Mouse (Mus musculus) limb, embryonic 14.5 days (tissue): Measurements from ENCODE around the gene Efhc1. TPM values are rescaled to one million over a fixed set of nuclear protein-coding genes. Genes with fewer than 3 reads are reported as not detected.

ENCODE experiments used
- ATAC-seq: fragments of 200-750 bp; cut with Nextera tagmentation; 2 replicates; pipeline ENCODE4 v1.8.0; 2017; ENCODE audit warnings: low read depth, moderate number of reproducible peaks, moderate TSS enrichment; ENCODE audit not compliant: low FRiP score
- DNase-seq: peaks from one replicate; pipeline ENCODE4 v3.0.0-alpha.2; 2015; ENCODE audit warnings: low spot score
- H3K27ac ChIP-seq: fragments of 300-500 bp; sonication (generic); replicated peaks from 2 replicates; pipeline ENCODE4 v1.5.1; 2014; ENCODE audit warnings: low read depth, mild to moderate bottlenecking, low read length, moderate library complexity, mixed read lengths
- H3K27me3 ChIP-seq: fragments of 300-500 bp; sonication (generic); 2 replicates; pipeline ENCODE4 v1.6.1; 2014; ENCODE audit warnings: low read length, mixed read lengths; ENCODE audit not compliant: control insufficient read depth, insufficient read depth
- H3K36me3 ChIP-seq: fragments of 300-500 bp; sonication (generic); 2 replicates; pipeline ENCODE4 v1.6.1; 2014; ENCODE audit warnings: mild to moderate bottlenecking, low read length, moderate library complexity, mixed read lengths; ENCODE audit not compliant: control insufficient read depth, insufficient read depth
- H3K4me1 ChIP-seq: fragments of 300-500 bp; sonication (generic); 2 replicates; pipeline ENCODE4 v1.6.1; 2014; ENCODE audit warnings: antibody characterized with exemption, low read length, mixed read lengths; ENCODE audit not compliant: control insufficient read depth, insufficient read depth
- H3K4me2 ChIP-seq: fragments of 300-500 bp; sonication (generic); replicated peaks from 2 replicates; pipeline ENCODE4 v1.6.1; 2014; ENCODE audit warnings: low read depth, mild to moderate bottlenecking, low read length, moderate library complexity; ENCODE audit not compliant: severe bottlenecking
- H3K4me3 ChIP-seq: fragments of 300-500 bp; sonication (generic); replicated peaks from 2 replicates; pipeline ENCODE4 v1.5.1; 2014; ENCODE audit warnings: low read length
- H3K9ac ChIP-seq: fragments of 300-500 bp; sonication (generic); 2 replicates; pipeline ENCODE4 v1.6.1; 2014; ENCODE audit warnings: mild to moderate bottlenecking, low read depth, low read length, moderate library complexity; ENCODE audit not compliant: severe bottlenecking
- H3K9me3 ChIP-seq: fragments of 300-500 bp; sonication (generic); 2 replicates; pipeline ENCODE4 v1.6.1; 2016; ENCODE audit warnings: low read length; ENCODE audit not compliant: control insufficient read depth
- POLR2A ChIP-seq: fragments of 200-500 bp; IDR thresholded peaks from 2 replicates; pipeline ENCODE4 v1.8.0; 2012; ENCODE audit warnings: inconsistent platforms, mild to moderate bottlenecking, moderate library complexity, borderline replicate concordance; ENCODE audit not compliant: insufficient read depth, insufficient read length; ENCODE audit errors: extremely low read depth
- WGBS: fragments of 180-500 bp; shearing (Covaris S2); extraction: QIAGEN DNeasy Blood & Tissue Kit; methylation state at CpG from one replicate; pipeline ENCODE4 v1.1.7; 2014; 5-methylcytosine and 5-hydroxymethylcytosine counted together
- polyA plus RNA-seq, 2 experiments: library from polyadenylated mRNA; depleted of rRNA in 1 of 2; stranded (reverse) in 1 of 2; unstranded in 1 of 2; fragments of >200 nt; fragmentation: Nextera tagmentation in 1 of 2; extraction: Ambion mirVana in 1 of 2; gene quantifications; 2 replicates each; pipeline versions ENCODE4 v1.2.1 to v1.2.3; 2012 to 2014

The Efhc1 gene
- polyA plus RNA-seq, 2 experiments: 2.7 to 3.1 TPM

GRCm38 (mm10) chr1:20912527-20913171 is 38.8 kb upstream of the Efhc1 start:
- DNase-seq (no peak), ATAC-seq (no peak)
- Histone ChIP-seq H3K36me3 (no peaks in the 10 kb centered on the region), H3K9me3 (no peaks in the 10 kb centered on the region), H3K27me3 (no peaks in the 10 kb centered on the region), H3K4me1 (no peaks in the 10 kb centered on the region), H3K9ac (no peak overlapping the region), H3K4me2 (no peak overlapping the region), H3K27ac (no peak overlapping the region), H3K4me3 (no peak overlapping the region)
- TF ChIP-seq POLR2A: no peak
- WGBS: 49% methylated on average over 13 of the region's 13 CpGs

- DNase-seq (no peak), ATAC-seq (no peak)
- TF ChIP-seq POLR2A: no peak
- Histone ChIP-seq H3K27ac (no peak overlapping the region), H3K27me3 (no peaks in the 10 kb centered on the region), H3K9me3 (no peaks in the 10 kb centered on the region), H3K4me2 (no peak overlapping the region), H3K36me3 (no peaks in the 10 kb centered on the region), H3K4me3 (no peak overlapping the region), H3K9ac (no peak overlapping the region), H3K4me1 (no peaks in the 10 kb centered on the region)
- WGBS: 87% methylated on average over 3 of the region's 3 CpGs
Observed at GRCm38 (mm10) chr1:20914769-20915168, 36.7 kb upstream of the Efhc1 start.

- Histone ChIP-seq H3K4me1 (no peaks in the 10 kb centered on the region), H3K27ac (no peak overlapping the region), H3K4me2 (no peak overlapping the region), H3K4me3 (no peak overlapping the region), H3K9me3 (no peaks in the 10 kb centered on the region), H3K27me3 (no peaks in the 10 kb centered on the region), H3K9ac (no peak overlapping the region), H3K36me3 (no peaks in the 10 kb centered on the region)
- ATAC-seq (no peak), DNase-seq (no peak)
- no peak for TF ChIP-seq POLR2A
- WGBS: 83% methylated on average over 5 of the region's 5 CpGs
Observed at GRCm38 (mm10) chr1:20915608-20916007, 35.8 kb upstream of the Efhc1 start.

- no peaks in the 10 kb centered on the region for H3K27me3 ChIP-seq
- 76% methylated on average over 6 of the region's 6 CpGs for WGBS
Observed at GRCm38 (mm10) chr1:20917496-20918050, 33.9 kb upstream of the Efhc1 start.

GRCm38 (mm10) chr1:20919728-20920127 is 31.7 kb upstream of the Efhc1 start:
- Histone ChIP-seq H3K4me1 (peaks cover 8% of the 10 kb centered on the region; the same call in 1 of the 2 replicates), H3K9me3 (no peaks in the 10 kb centered on the region), H3K4me2 (no peak overlapping the region), H3K27me3 (no peaks in the 10 kb centered on the region), H3K9ac (no peak overlapping the region), H3K36me3 (no peaks in the 10 kb centered on the region), H3K4me3 (no peak overlapping the region), H3K27ac (no peak overlapping the region)
- DNase-seq (no peak), ATAC-seq (no peak)
- TF ChIP-seq POLR2A: no peak
- 93% methylated on average over 2 of the region's 2 CpGs for WGBS

More at GRCm38 (mm10) chr1:20917496-20918050, 33.9 kb upstream of the Efhc1 start:
- Histone ChIP-seq H3K4me1 (no peaks in the 10 kb centered on the region), H3K9ac (no peak overlapping the region), H3K4me2 (no peak overlapping the region), H3K4me3 (no peak overlapping the region), H3K9me3 (no peaks in the 10 kb centered on the region), H3K36me3 (no peaks in the 10 kb centered on the region), H3K27ac (no peak overlapping the region)
- no peak for TF ChIP-seq POLR2A
- no peak for DNase-seq
- ATAC-seq: no peak
